Mouse (Mus musculus) erythroblast, embryonic 14.5 days (primary cell): ENCODE measurements at regions not wholly inside any gene's neighbourhood (a gene's known extent, or its start where the extent isn't known, plus 50 kb on each side); places are given as distances from the start of the nearest gene placed in this dataset.

Source experiments
- GATA1 ChIP-seq: IDR thresholded peaks from 2 replicates; pipeline ENCODE4 v1.6.1; 2012; ENCODE audit warnings: low read length, inconsistent platforms, mixed read lengths
- TAL1 ChIP-seq: IDR thresholded peaks from 3 replicates; pipeline ENCODE4 v1.6.1; 2012; ENCODE audit warnings: low read length, inconsistent platforms, mixed read lengths

GRCm38 (mm10) chr6:67105386-67105785 is 68.1 kb upstream of the Gadd45a start:
- TF ChIP-seq TAL1 = no peak
- no peak for TF ChIP-seq GATA1
